Mouse (Mus musculus) heart, embryonic 12.5 days (tissue): ENCODE data around the gene Rmnd5a. TPM values are rescaled to one million over a fixed set of nuclear protein-coding genes. Genes with fewer than 3 reads are reported as not detected.

ENCODE experiments used
- ATAC-seq: fragments of 200-750 bp; cut with Nextera tagmentation; 2 replicates; pipeline ENCODE4 v1.8.0; 2017; ENCODE audit warnings: moderate TSS enrichment, moderate library complexity; ENCODE audit not compliant: insufficient number of reproducible peaks, low FRiP score
- H3K27ac ChIP-seq: fragments of 300-500 bp; sonication (generic); 2 replicates; pipeline ENCODE4 v1.5.1; 2016; ENCODE audit warnings: mild to moderate bottlenecking, moderate library complexity; ENCODE audit not compliant: poor library complexity, severe bottlenecking
- H3K27me3 ChIP-seq: fragments of 300-500 bp; sonication (generic); replicated peaks from 2 replicates; pipeline ENCODE4 v1.6.1; 2016; ENCODE audit warnings: mild to moderate bottlenecking, moderate library complexity
- H3K36me3 ChIP-seq: fragments of 300-500 bp; sonication (generic); 2 replicates; pipeline ENCODE4 v1.6.1; 2016; ENCODE audit warnings: mild to moderate bottlenecking, moderate library complexity
- H3K4me1 ChIP-seq: fragments of 300-500 bp; sonication (generic); replicated peaks from 2 replicates; pipeline ENCODE4 v1.6.1; 2016; ENCODE audit warnings: mild to moderate bottlenecking
- H3K4me2 ChIP-seq: fragments of 300-500 bp; sonication (generic); 2 replicates; pipeline ENCODE4 v1.6.1; 2016; ENCODE audit warnings: mild to moderate bottlenecking, moderate library complexity
- H3K4me3 ChIP-seq: fragments of 300-500 bp; sonication (generic); 2 replicates; pipeline ENCODE4 v1.5.1; 2016; ENCODE audit warnings: mild to moderate bottlenecking
- H3K9ac ChIP-seq: fragments of 300-500 bp; sonication (generic); 2 replicates; pipeline ENCODE4 v1.6.1; 2016; ENCODE audit warnings: mild to moderate bottlenecking, moderate library complexity
- H3K9me3 ChIP-seq: fragments of 300-500 bp; sonication (generic); replicated peaks from 2 replicates; pipeline ENCODE4 v1.6.1; 2016; ENCODE audit warnings: mild to moderate bottlenecking, moderate library complexity
- WGBS: fragments of 180-500 bp; shearing (Covaris S2); methylation state at CpG from one replicate; pipeline ENCODE4 v1.1.7; 2016; 5-methylcytosine and 5-hydroxymethylcytosine counted together
- polyA plus RNA-seq: library from polyadenylated mRNA; unstranded; fragments of >200 nt; fragmentation: Nextera tagmentation; extraction: Ambion mirVana; gene quantifications from 2 replicates; pipeline ENCODE4 v1.2.1, GENCODE M21; 2016

Gene Rmnd5a
- polyA plus RNA-seq, 1 experiment from 2014 or later: 15.2 TPM

DNA sequence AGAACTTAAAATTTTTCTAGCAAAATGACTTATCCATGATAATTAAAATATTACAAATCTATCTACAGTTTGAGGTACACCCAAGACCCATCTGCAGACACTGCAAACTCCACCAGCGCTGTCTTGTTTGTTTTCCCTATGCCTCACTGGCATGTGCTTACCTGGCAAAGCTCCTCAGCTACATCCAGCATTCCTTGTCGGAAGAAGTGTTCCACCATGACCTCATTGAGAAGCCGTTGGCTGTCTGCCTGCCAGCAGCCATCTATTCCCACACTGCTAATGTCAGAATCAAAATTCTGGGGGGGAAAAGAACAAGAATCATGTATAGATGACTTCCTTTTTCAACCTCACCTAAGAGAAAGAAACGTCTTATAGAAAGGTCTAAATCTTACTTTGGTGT is 25.8 kb downstream of the Rmnd5a start:
- H3K4me2 ChIP-seq: no peak overlapping the region
- 70% methylated on average over 4 of the region's 4 CpGs for WGBS
- H3K27ac ChIP-seq: no peak overlapping the region
- no peak overlapping the region for H3K9ac ChIP-seq
- no peak for ATAC-seq
- H3K27me3 ChIP-seq: no peaks in the 10 kb centered on the region
- peaks cover 24% of the 10 kb centered on the region for H3K36me3 ChIP-seq
- H3K4me1 ChIP-seq: no peaks in the 10 kb centered on the region; the same call in 1 of the 2 replicates
- H3K9me3 ChIP-seq: no peaks in the 10 kb centered on the region
- H3K4me3 ChIP-seq: no peak overlapping the region

- H3K4me1 ChIP-seq: peaks cover 15% of the 10 kb centered on the region
- H3K9ac ChIP-seq: no peak overlapping the region
- H3K27me3 ChIP-seq: no peaks in the 10 kb centered on the region
- H3K27ac ChIP-seq: no peak overlapping the region
- H3K4me3 ChIP-seq: no peak overlapping the region
- 81% methylated on average over 4 of the region's 4 CpGs for WGBS
- no peak for ATAC-seq
- H3K36me3 ChIP-seq: peaks cover 14% of the 10 kb centered on the region
- no peaks in the 10 kb centered on the region for H3K9me3 ChIP-seq
- H3K4me2 ChIP-seq: no peak overlapping the region
Observed at GRCm38 (mm10) chr6:71398829-71399609, 41.4 kb downstream of the Rmnd5a start.

- no peak for ATAC-seq
- H3K4me3 ChIP-seq: no peak overlapping the region
- H3K4me2 ChIP-seq: no peak overlapping the region
- H3K36me3 ChIP-seq: peaks cover 29% of the 10 kb centered on the region
- WGBS: 92% methylated on average over 6 of the region's 6 CpGs
- no peaks in the 10 kb centered on the region for H3K27me3 ChIP-seq
- peaks cover 15% of the 10 kb centered on the region for H3K4me1 ChIP-seq
- H3K27ac ChIP-seq: no peak overlapping the region
- no peaks in the 10 kb centered on the region for H3K9me3 ChIP-seq
- no peak overlapping the region for H3K9ac ChIP-seq
Observed at GRCm38 (mm10) chr6:71396761-71397160, 43.7 kb downstream of the Rmnd5a start.

- Histone ChIP-seq H3K36me3 (peaks cover 35% of the 10 kb centered on the region), H3K9ac (no peak overlapping the region), H3K4me1 (peaks cover 15% of the 10 kb centered on the region), H3K27me3 (no peaks in the 10 kb centered on the region), H3K4me3 (no peak overlapping the region), H3K4me2 (no peak overlapping the region), H3K9me3 (no peaks in the 10 kb centered on the region), H3K27ac (no peak overlapping the region)
- WGBS: 98% methylated on average over 1 of the region's 1 CpGs
- no peak for ATAC-seq
Observed at GRCm38 (mm10) chr6:71396016-71396415, 44.4 kb downstream of the Rmnd5a start.

DNA sequence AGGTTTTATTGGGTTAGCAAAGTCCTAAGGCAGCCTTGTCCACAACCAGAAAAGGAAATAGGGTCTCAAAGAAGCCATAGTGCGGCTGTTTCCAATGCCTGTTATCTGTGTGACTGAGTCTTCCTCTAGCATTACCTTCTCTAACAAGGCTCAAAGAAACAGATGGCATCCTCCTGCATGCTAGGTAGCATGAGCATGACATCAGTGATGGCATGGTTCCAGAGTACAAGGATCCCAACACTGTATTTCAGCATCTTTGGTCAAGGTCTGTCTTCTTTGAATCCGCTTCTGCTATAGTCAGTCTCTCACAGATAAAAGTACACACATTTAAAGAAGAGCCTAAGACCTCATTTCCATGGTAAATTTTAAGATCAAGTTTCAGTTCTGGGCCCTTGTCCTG is 49.9 kb downstream of the Rmnd5a start:
- Histone ChIP-seq H3K4me2 (no peak overlapping the region), H3K27ac (no peak overlapping the region), H3K36me3 (peaks cover 35% of the 10 kb centered on the region), H3K4me3 (no peak overlapping the region), H3K9me3 (no peaks in the 10 kb centered on the region), H3K27me3 (no peaks in the 10 kb centered on the region), H3K4me1 (peaks cover 13% of the 10 kb centered on the region), H3K9ac (no peak overlapping the region)
- 87% methylated on average over 2 of the region's 2 CpGs for WGBS
- ATAC-seq: no peak

DNA sequence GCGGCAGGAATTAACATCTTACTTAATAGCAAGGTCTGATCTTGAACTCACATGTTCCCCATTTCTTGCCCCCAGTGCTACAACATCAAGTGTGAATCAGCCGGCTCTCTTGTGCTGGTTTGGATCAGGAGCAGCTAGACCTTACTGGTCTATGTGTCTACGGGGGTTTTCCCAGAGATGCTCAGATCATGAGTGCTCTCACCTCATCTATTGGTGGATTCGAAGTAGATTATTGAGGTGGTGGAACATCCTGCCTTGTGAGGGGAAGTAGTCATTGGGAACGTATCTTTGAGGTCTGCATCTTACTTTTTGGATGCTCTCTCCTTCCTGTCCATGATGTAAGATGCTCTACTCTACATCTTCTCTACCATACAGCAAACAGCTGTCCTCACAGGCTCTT is 58.8 kb downstream of the Rmnd5a start:
- no peak for ATAC-seq
- no peak overlapping the region for H3K27ac ChIP-seq
- no peaks in the 10 kb centered on the region for H3K36me3 ChIP-seq
- H3K4me3 ChIP-seq: no peak overlapping the region
- no peak overlapping the region for H3K9ac ChIP-seq
- no peaks in the 10 kb centered on the region for H3K27me3 ChIP-seq
- WGBS: 88% methylated on average over 5 of the region's 5 CpGs
- H3K9me3 ChIP-seq: no peaks in the 10 kb centered on the region
- H3K4me1 ChIP-seq: no peaks in the 10 kb centered on the region
- H3K4me2 ChIP-seq: no peak overlapping the region

DNA sequence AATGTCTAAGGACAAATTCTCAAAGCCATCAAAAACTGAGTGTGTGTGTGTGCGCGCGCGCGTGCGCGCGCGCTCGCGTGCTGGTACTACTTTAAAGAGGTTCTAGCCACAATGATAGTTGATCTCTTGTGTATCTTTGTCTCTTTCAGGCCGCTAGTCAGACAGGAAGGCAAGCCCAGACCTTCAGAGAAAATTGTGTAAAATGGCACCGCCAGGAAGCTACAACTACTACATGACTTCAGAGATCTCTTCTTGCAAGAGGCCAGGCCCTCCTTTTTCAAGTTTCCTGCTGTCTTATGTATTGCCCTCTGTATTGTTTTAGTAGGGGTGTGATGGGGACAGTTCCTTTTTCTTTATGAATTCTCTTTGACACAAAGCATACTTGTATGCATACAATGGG is 63.7 kb downstream of the Rmnd5a start:
- Histone ChIP-seq H3K27ac (no peak overlapping the region), H3K36me3 (no peaks in the 10 kb centered on the region), H3K9ac (no peak overlapping the region), H3K4me2 (no peak overlapping the region), H3K4me3 (no peak overlapping the region), H3K4me1 (no peaks in the 10 kb centered on the region), H3K27me3 (no peaks in the 10 kb centered on the region), H3K9me3 (no peaks in the 10 kb centered on the region)
- WGBS: 95% methylated on average over 13 of the region's 13 CpGs
- no peak for ATAC-seq

- H3K27ac ChIP-seq: no peak overlapping the region
- 84% methylated on average over 2 of the region's 2 CpGs for WGBS
- H3K4me3 ChIP-seq: no peak overlapping the region
- ATAC-seq: no peak
- H3K9ac ChIP-seq: no peak overlapping the region
- H3K4me2 ChIP-seq: no peak overlapping the region
- H3K27me3 ChIP-seq: no peaks in the 10 kb centered on the region
- no peaks in the 10 kb centered on the region for H3K9me3 ChIP-seq
- no peaks in the 10 kb centered on the region for H3K36me3 ChIP-seq
- H3K4me1 ChIP-seq: no peaks in the 10 kb centered on the region
Observed at GRCm38 (mm10) chr6:71374921-71375320, 65.5 kb downstream of the Rmnd5a start.

DNA sequence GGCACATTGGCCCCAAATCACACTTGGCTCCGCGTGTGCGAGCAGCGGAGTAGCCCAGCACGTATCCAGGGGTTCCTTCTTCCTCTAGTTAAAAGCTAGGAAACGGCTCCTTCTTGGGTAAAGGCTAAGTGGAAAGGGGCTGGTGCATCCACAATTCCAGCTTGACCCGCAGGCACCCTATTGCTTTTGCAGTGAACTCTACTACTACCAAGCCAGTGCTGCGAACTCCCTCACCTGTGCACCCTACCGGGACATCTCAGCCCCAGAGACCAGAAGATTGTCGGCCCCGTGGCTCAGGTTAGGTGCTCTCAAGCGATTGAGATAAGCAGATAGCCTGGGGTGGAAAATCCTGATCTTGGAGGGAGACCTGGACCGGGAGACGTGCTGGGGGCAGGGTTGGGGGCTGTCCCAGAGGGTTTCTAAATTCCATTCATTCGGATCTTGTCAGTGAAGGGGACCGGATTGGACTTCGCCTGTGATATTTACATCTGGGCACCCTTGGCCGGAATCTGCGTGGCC is 66.1 kb downstream of the Rmnd5a start:
- H3K4me3 ChIP-seq: no peak overlapping the region
- H3K9me3 ChIP-seq: no peaks in the 10 kb centered on the region
- H3K27me3 ChIP-seq: no peaks in the 10 kb centered on the region
- no peak overlapping the region for H3K27ac ChIP-seq
- no peak overlapping the region for H3K4me2 ChIP-seq
- no peaks in the 10 kb centered on the region for H3K36me3 ChIP-seq
- ATAC-seq: no peak
- no peak overlapping the region for H3K9ac ChIP-seq
- H3K4me1 ChIP-seq: no peaks in the 10 kb centered on the region
- WGBS: 73% methylated on average over 19 of the region's 19 CpGs

DNA sequence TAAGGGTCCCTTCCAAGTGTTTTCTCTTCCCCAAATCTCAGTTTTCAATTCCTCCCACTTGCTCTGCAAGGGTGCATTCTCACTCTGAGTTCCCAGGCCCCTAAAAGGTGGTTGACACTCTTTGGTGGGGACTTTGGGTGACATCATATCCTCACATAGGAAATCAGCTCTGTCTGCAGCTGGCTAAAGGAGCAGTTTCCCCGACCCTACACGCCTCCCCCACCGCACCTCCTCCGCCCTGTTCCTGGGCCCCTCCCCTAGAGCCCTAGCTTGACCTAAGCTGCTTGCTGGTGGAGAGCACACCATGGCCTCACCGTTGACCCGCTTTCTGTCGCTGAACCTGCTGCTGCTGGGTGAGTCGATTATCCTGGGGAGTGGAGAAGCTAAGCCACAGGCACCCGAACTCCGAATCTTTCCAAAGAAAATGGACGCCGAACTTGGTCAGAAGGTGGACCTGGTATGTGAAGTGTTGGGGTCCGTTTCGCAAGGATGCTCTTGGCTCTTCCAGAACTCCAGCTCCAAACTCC is 67.1 kb downstream of the Rmnd5a start, which contains the start of gene Cd8a:
Gene Cd8a (plus strand): TSS at position 179 of the 527 bp plus-strand sequence.
- Histone ChIP-seq H3K36me3 (no peaks in the 10 kb centered on the region), H3K27me3 (no peaks in the 10 kb centered on the region), H3K4me1 (no peaks in the 10 kb centered on the region), H3K4me2 (no peak within 1 kb of the TSS), H3K4me3 (no peak within 1 kb of the TSS), H3K27ac (no peak within 1 kb of the TSS), H3K9me3 (no peaks in the 10 kb centered on the region), H3K9ac (no peak within 1 kb of the TSS)
- ATAC-seq: no peak
- WGBS: 67% methylated on average over 14 of the region's 14 CpGs

DNA sequence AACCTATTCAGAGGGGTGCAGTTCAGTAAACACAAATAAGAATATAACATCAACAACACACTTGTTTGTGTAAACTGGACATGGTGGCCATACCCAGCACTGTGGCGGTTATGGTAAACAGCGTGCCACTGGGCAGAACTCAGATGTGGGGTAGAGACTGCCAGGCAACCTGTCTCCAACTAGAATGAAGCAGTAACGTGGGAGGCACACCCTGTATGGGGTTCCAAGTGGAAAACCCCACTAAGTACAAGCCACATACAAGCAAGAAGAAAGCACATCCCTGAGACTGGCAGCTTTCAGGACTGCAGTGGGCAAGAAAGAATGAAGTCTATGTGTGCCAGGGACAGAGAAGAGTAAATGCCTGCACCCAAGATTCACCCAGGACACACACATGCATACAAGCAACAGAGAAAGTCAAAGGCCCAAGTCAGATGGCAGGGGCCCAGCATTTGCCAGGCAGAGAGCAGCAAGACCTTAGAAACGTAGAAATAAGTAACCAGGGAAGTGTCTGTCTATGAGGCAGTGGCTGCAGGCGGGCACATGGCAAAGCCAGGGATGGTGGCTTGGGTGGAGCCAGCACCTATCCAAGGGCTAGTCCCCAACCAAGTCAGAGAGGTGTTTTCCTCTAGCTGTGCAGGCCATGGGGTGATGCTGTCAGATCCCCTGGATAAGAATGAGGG is 68.3 kb downstream of the Rmnd5a start:
- H3K4me3 ChIP-seq: no peak overlapping the region
- H3K4me2 ChIP-seq: no peak overlapping the region
- no peaks in the 10 kb centered on the region for H3K36me3 ChIP-seq
- WGBS: 84% methylated on average over 5 of the region's 5 CpGs
- no peaks in the 10 kb centered on the region for H3K4me1 ChIP-seq
- H3K27ac ChIP-seq: no peak overlapping the region
- no peaks in the 10 kb centered on the region for H3K27me3 ChIP-seq
- no peak for ATAC-seq
- no peak overlapping the region for H3K9ac ChIP-seq
- no peaks in the 10 kb centered on the region for H3K9me3 ChIP-seq
